Mouse (Mus musculus): ENCODE results near the gene Cuedc1.

DNA sequence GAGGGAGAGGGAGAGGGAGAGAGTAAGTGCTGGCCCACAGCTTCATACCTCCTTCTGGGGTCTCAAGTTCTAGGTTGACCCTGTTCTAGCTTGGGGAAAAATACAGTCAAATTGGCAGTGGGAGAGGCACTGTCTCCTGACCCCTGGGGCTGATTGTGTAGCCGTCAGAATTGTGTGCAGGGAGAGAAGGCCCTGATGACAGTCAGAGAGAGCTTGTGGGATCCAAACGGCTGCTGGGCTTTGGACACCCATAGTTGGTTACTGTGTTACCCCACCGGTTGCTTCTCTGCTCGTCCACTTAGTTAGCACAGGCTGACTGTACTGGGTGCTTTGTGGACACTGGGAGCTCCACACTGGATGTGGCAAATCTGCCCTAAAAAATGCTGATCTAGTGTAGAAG, 64.9 kb downstream of the Cuedc1 start:
- TF ChIP-seq CTCF (IDR thresholded peaks at IDR 0.05; ENCODE audit: insufficient read depth, low read depth, low read length) (no peak), POLR2A (IDR thresholded peaks at IDR 0.05; ENCODE audit: insufficient read depth, low read depth, low read length) (no peak)
